Mouse (Mus musculus) embryonic fibroblast, embryonic 13.5 days (primary cell): ENCODE data around the gene Hgfac.

Experiments
- CTCF ChIP-seq: IDR thresholded peaks from 2 replicates; pipeline ENCODE4 v1.5.1; 2011; ENCODE audit warnings: mild to moderate bottlenecking, control low read depth, low read length, moderate library complexity, borderline replicate concordance; ENCODE audit not compliant: insufficient read depth
- POLR2A ChIP-seq: IDR thresholded peaks from 2 replicates; pipeline ENCODE4 v1.6.1; 2011; ENCODE audit warnings: low read depth, mild to moderate bottlenecking, control low read depth, low read length, moderate library complexity

- TF ChIP-seq CTCF (no peak), POLR2A (no peak)
These were observed 32.1 kb upstream of the Hgfac start for GRCm38 (mm10) chr5:35009163-35009562.
